Mouse (Mus musculus) v-Abl transformed pro-B cells (cell line): ENCODE results near the gene Lipe.

Experiments
- in situ Hi-C, 2 experiments: fragments of 400-800 bp; cut with MboI; formaldehyde crosslinking; loops; one replicate each; pipeline ENCODE4 v1.15.1; 2025; ENCODE audit not compliant: unreplicated experiment in 2 of 2

Gene Lipe

DNA sequence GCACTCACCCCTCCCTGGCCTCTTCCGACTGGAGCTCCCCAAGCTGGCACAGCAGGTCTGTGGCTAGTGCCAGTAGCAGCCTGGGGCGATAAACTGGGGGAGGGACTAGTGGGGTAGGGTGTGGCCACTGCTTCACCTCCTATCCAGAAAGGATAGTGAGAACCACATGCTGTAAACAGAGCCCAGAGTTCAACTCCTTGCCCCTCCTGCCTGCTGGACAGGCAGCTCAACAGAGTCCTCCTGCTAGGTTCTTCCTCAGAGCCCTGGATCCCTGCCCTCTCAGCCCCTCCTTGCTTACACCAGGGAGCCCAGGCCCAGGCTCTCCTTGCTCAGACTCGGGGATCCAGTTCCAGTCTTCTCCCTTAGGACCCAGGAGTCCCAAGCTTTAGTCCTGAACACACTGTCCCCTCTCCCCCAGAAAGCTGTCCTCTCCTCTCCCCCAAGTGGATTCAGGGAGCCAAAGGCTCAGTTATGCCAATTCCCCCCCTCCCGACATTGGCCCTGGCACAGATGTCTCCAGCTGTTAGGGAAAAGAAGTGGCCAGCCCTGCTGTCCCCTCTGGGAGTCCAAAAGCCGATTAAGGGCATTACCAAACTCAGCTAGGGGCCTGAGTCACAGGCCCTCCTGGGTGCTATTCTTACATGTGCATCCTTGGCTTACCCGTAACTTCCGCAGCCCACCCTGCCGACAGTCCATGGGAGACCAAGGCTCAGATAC lies 8.3 kb downstream of the Lipe start:
- in situ Hi-C loops: loop anchor here in 1 of 2 experiments (10.0 kb wide), 1 partner anchor 285 kb away; no protein-coding TSS in a partner anchor

DNA sequence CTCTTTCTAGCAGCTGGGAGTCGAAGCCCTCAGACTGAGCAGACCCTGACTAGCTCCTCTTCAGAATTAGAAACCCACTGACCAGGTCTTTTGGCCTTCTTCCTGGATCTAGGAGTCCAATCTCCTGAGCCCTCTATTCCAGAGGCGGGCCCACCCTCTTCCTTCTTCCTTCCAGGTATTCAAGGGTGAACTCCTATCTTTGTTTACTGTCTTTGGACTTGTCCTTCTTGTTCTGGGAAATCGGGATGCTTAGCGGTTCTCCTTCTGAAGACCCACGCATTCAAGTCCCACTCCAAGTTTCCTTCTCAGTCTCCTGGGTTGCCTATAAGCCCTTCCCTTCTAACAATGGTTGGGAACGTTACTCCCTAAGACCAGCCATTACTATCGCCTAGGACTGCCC lies 9.6 kb downstream of the Lipe start:
- in situ Hi-C loops: no loop called here

DNA sequence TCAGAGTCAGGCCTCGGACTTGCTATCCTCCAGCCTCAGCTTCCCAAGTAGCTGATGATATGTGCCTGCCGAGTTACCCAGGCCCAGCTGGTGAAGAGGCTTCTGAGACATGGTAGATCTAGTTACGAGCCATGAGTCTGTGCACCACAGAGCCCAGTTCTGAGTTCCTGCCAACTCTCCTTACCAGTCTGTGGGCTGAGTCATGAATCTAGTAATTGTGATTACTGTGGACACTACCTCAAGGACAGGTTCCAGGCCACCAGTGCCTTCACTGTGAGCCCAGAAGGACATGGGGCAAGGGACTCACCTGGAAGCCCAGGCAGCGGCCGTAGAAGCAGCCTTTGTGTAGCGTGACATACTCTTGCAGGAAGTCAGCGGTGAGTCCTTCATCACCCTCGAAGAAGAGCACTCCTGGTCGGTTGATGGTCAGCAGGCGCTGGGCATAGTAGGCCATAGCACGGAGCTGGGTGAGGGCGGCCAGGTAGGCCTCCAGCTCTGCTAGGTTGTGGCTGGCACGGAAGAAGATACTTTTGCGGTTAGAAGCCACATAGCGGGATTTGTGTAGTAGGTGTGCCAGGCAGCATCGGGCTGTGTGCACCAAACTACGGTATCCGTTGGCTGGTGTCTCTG lies 10.6 kb downstream of the Lipe start:
- in situ Hi-C loops: no loop called here

DNA sequence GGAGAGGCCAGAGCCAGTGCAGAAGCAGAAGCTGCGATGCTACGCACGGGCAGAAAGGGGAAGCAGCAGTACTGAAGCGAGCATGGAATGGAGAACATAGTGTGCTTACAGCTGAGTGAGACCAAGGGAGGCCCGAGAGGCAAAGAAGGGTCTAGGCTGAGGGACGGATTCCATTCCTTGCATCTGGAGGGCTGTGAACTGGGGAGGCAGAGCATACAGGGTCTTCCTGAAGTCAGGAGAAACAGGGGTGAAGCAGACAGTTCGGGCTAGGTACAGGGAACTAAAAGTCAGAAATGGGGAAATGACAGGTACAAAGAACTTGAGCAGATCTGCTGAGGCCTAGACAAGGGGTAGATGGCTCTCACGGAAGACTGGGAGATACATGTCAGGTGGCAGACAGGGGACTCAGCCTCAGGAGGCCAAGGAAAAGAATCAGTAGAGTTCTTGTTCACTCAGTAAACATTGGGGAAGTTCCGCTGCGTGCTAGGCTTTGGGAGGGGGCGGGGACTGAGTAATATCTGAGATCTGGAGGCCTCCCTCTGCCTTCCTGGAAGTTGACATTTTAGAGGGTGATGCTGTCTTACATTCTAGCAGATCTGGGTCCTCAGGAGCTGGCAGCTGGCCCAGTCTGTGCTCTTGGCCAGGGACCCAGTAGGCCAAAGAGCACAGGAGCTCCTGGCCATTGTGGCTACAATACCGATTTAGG lies 12.5 kb downstream of the Lipe start:
- in situ Hi-C loops: no loop called here

DNA sequence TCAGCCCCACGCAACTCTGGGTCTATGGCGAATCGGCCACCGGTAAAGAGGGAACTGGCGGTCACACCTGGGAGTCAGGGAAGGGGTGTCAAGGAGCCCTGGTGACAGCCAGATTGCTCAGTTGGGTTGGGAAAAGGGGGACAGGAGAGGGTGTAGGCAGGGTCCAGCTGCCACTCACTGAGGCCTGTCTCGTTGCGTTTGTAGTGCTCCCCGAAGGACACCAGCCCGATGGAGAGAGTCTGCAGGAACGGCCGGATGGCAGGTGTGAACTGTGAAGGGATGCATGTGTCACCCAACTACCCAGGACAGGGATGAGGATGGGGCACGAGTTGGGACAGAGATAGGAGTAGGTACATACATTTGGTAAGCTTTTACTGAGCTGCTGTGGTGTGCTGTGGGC lies 13.3 kb downstream of the Lipe start:
- in situ Hi-C loops: no loop called here

DNA sequence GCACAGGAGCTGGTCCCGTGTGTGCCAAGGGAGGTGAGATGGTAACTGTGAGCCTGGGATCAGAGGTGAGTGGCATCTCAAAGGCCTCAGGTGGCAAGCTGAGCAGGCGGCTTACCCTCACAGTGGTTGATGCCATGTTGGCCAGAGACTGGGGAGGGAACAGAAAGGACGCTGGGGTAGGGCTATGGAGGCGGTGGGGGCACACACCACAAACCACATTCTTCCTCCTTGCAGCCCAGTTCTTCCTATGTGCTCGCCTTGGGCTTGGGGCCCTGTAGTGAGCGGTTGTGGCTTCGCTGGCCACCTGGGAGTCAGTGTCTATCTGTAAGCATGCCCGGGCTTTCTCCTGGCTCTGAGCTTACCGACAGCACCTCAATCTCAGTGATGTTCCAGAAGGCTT lies 13.7 kb downstream of the Lipe start:
- in situ Hi-C loops: no loop called here

DNA sequence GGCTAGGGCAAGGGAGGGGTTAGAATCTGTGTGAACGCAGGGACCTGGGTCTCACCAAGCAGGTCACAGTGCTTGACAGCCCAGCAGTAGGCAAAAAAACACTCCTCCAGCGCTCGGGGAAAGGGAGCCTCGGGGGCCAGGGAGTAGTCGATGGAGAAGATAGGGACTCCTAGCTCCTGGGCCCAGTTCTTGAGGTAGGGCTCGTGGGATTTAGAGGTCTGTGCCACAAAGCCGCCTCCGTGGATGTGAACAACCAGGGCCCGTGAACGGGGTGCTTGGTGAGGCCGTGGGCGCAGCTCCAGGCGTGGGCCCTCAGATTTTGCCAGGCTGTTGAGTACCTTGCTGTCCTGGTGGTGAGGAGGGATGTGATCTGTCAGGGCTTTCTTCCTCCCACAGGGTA lies 14.2 kb downstream of the Lipe start:
- in situ Hi-C loops: no loop called here

DNA sequence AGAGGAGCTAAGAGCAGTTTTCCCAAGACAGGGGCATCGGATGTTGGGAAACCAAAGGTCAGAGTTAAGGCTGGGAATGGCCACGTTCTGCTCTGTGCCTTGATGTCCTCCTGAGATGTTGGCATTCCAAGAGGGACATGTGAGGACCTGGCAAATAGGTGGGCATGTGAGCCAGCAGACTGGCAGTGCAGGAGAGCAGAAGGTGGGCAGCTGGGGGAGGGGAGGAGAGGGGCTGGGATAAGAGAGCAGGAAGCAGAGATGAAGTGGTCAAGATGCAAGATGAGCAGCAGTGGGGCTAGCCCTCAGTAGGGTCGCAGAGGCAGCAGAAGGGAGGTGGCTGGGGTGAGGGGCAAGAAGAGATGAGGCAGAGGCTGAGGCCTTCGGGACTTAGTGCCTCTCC lies 14.6 kb downstream of the Lipe start:
- in situ Hi-C loops: no loop called here

DNA sequence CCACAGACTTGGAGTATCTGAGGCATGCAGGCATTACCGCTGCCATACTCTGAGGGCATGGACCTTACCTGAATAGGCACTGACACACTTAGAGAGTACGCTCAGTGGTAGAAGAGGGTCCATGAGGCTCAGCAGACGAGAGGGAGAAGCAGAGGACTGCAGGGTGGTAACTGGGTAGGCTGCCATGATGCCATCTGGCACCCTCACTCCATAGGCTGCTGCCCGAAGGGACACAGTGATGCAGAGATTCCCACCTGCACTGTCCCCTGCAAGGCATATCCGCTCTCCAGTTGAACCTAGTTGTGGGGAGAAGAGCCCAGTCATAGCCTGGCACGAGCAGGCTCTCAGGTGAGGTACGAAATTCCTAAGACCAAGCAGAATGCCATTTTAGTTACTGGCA lies 15.1 kb downstream of the Lipe start:
- in situ Hi-C loops: no loop called here

DNA sequence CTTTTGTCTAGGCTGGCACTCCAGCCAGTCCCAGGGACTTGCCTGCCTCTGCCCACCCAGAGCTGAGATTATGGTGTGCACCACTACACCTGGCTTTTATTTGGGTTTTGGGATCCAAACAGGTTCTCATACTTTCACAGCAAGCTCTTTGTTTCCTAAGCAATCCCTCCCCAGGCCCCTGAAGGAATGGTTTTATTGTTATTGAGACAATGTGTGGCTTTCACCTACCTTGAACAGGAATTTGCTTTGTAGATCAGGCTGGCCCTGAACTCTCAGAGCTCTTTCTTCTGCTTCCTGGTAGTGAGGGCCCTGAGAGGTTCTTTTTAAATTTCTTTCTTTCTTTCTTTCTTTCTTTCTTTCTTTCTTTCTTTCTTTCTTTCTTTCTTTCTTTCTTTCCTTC lies 16.0 kb downstream of the Lipe start:
- in situ Hi-C loops: no loop called here

DNA sequence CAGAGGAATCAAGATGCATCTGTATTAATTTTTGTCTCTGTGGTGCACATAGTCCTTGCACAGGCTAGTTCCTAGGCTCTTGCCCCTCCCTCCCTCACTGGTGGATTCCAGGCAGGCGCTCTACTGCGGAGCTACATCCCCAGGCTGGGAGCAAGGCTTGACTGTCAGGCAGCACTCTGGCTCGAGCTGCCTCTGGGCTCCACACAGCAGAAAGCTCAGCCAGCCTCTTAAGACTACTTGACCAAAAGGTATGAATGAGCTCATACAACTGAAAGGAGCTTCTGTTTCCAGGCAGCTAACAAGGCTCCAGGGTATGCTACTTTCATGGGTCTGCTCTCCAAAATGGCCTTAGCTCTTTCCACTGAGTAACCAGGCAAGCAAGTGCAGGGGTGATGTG lies 17.2 kb downstream of the Lipe start:
- in situ Hi-C loops: no loop called here

DNA sequence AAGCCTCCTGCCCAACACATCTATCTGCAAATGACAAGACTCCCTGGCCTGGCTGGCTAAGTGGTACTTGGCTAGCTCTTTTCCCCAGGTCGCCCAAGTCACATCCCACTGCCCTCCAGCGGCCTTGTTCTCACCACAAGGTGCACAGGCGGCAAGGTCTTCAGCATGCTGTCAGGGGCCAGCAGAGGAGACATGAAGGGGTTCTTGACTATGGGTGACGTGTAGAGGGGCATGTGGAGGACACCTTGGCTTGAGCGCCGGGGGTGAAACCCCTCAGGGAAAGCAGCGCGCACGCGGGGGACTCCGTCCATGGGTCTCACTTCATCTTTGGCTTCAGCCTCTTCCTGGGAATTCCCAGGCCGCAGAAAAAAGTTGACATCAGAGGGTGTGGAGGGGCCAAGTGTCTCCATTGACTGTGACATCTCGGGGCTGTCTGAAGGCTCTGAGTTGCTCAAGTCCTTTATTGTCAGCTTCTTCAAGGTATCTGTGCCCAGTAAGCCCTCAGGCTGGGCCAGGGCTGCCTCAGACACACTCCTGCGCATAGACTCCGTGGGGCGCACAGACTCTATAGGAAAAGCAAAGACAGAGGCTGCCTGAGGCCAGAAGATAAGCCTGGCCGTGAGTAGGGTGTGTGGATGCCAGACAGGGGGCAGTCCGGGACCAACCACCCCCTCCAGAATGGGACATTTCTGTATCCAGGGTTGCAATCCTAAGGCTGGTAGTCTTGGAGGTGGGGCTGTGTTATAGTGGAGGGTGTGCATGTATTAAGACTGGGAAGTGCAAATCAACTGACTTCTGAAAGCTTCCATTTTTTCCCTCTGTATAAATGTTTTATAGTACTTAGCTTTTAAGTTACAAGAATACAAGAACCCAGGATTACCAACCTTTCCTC lies 17.9 kb downstream of the Lipe start:
- in situ Hi-C loops: no loop called here

DNA sequence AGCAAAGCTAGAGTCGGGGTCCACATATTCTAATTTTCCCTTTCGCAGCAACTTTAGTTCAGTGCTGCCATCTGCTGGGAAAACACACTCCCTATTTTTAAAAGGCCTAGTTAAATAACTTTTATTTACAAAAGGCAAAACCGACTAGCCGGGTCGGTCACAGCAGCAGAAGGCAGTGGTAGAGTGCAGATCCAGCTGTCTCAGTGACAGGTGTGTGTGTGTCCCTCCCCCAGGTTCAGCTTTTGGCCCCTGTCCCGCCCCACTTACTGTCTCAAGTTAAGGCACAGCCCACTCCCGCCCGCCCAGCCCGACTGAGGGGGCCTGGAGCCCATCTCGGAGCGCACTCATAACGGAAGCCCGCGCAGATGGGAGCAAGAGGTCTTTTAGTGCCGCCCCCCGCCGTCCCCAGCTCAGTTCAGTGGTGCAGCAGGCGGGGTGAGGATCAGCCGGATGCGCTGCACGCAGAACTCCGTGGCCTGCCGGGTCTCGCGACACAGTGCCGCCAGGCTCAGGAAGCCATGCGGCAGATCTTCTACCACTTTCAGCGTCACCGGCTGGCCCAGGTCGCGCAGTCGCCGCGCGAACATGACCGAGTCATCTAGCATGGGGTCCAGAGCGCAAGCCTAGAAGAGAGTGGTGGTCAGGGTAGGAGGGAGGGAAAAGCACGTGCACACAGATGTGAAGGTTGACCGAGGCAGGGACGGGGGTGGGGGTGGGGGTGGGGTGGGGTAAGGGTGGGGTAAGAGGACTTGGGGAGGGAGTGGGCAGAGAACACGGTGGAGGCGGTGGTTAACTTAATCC lies 18.8 kb downstream of the Lipe start:
- in situ Hi-C loops: no loop called here

DNA sequence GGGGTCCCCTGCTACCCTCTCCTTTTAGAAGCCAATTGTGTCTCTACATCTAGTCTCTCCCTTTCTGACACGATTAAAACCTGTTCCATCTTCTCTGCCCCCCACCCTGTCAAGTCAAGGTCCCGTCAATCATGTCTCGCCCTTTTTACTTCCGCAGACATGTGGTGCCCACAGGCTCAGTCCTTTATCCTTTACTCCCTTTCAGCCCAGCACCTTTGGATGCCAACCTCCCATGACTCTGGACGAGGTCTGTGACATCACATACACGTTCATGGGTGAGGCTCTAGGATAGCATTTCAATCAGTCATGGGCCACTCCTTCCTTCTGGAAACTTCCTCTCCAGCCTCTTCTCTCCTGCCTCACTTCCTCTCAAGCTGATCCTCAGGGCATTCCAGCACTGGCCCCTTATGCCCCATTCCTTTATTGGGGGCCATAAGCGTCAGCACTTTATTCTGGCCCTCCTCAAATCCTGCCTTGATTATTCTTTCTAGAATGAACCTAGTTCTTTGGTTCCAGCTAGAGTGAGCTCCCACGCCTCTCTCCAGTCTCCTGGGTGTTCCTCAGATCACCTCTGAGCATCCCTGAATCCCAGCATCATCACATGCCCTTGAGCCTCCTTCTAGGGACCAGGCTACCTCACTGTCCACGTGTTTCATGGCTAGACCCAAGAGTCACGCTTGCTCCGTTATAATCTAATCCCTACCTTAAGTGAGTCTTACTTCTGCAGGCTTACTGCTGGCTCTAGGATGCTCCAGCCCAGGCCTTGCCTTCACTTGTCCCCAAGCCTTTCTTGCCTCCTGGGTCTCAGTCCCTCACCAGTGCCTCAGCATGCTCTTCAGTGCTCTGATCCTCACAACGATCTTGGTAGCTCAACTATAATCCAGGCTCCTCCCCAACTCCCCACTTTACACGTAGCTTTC lies 20.1 kb downstream of the Lipe start:
- in situ Hi-C loops: no loop called here

DNA sequence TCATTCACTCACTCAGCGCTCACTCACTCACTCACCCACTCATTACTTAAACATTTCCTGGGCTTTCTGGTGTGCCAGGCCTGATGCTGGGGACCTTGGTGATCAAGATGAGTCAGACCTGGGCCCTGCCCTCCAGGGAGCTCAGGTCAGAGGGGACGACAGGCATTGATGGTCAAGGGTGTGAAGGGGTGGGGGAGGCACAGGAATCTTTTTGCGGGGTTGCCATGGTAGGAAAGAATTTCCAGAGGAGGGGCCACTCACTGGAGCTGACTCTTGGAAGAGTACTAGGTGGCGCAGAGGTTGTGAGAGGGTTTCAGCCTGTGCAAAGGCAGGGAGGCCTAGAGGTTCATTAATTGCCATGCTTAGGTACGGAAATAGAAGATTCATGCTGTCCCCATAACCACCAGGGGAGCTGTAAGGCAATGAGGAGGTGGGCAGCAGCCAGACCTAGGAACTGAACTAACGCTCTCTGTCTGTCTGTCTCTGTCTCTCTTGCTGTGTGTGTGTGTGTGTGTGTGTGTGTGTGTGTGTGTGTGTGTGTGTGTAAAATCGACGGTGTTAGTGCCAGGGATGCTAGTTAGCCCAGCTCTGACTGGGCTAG lies 21.3 kb downstream of the Lipe start:
- in situ Hi-C loops: no loop called here

DNA sequence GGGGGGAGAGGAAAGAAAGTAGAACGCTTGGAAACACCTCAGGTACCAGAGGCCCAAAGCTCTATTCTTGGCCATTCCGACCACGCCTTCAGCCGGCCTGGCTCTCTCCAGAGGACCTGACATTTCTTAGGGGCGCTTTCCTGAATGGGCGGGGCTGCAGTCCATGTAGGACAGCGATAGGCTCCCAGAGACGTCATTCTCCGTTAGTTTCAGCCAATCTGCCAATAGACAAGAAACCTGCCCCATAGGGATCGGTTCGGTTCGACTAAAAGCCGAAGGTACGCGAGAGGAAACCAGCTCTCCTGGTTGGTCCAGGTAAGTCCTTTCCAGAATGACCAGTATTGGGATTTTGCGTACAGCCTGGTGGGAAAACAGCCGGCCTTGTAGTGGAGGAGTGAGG lies 22.0 kb downstream of the Lipe start:
- in situ Hi-C loops: no loop called here

DNA sequence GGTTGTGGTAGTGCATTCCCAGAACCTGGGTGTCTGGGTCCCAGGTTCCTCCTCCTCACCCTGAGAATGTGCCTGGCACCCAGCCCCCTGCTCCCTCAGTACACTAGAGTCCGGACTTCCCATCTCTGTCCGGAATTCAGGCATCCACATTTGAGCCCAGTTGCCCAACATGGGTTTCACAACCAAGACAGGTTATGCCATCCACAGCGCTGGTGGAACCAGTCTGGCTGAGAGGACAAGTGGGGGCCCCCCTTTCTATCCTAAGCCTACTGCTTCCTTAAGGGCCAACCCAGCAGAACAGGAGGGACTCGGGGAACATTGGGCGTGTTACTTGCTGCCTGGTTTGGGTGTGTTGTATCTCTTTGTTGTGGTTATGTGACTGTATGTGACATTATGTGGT lies 26.1 kb downstream of the Lipe start:
- in situ Hi-C loops: no loop called here

DNA sequence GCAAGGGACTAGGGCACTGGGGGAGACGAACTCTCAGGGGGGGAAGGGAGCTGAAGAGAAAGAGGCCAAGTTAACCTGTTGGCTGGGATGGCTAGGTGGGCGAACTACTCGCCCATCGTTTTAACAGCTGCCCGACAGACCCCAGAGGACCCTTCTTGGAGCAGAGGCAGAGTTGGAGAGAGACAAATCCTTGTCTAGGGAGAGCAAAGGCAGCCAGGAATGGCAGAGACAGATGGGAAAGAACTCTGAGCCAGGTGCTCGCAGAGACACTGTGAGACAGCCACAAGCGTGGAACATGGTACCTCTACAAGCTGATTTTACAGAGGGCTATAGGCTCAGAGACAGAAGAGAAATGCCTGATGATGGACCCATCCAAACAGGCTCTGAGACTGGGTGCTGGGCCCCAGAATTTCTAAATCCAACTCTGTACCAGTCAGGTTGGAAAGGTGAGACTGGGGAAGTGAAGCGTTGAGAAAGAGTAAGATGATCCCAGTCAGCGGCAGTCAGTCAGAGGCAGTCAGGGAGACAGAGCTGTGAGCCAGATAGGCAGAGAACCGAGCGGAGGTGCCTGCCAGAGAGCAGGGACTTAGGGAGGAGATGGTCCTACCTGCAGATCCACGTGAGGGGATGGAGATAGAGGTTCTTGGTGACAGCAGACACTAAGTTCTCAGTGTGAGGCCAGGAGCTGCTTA lies 29.3 kb downstream of the Lipe start, which contains the start of gene Cnfn:
Gene Cnfn (minus strand): TSS at position 667 of the 692 bp plus-strand sequence.
- in situ Hi-C loops: no loop called here
